Mouse (Mus musculus): ENCODE results near the gene Gm21789. TPM values are rescaled to one million over a fixed set of nuclear protein-coding genes. Genes with fewer than 3 reads are reported as not detected.
"Not testable (repeated sequence)": the region's sequence is repeated elsewhere in the genome, so short reads cannot be mapped to it uniquely, and the experiment has no call there.

Gm21789 gene
- not detected for total RNA-seq (2021)
- long read RNA-seq, experiment 1, result 0 reads
- long read RNA-seq, experiment 2, result 0 reads

- H3K27ac ChIP-seq; intact Hi-C loops (cut with DNase I); H3K4me3 ChIP-seq; DNase-seq: not testable (repeated sequence)
Measured at GRCm38 (mm10) chrX:32941468-32941867, at the start of gene Gm21789. Gene Gm21789, plus strand, starts transcription at chrX:32941768.

DNA sequence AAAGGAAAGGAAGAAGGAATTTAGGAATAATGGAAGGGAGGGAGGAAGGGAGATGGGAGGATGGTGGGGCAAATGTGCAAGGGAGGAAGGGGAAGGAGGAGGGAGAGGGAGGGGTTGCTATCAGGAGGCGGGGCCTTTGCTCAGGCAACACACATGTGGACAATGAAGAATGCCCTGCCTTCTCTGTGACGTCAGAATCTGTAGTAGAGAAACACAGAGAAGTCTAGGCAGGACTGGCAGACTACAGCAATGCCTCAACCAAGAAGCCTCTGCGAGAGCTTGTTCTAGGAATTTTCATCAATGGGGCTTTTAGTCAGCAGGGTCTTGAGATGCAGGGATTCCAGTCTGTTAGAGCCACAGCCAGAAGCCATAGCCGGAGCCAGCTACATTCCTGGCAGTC, 47.2 kb upstream of the Gm21789 start, which contains the start of gene Btbd35f30:
TSS of gene Btbd35f30 (plus strand) at position 301 of the 400 bp plus-strand sequence.
- DNase-seq; H3K27ac ChIP-seq; intact Hi-C loops (cut with DNase I); H3K4me3 ChIP-seq: not testable (repeated sequence)

DNA sequence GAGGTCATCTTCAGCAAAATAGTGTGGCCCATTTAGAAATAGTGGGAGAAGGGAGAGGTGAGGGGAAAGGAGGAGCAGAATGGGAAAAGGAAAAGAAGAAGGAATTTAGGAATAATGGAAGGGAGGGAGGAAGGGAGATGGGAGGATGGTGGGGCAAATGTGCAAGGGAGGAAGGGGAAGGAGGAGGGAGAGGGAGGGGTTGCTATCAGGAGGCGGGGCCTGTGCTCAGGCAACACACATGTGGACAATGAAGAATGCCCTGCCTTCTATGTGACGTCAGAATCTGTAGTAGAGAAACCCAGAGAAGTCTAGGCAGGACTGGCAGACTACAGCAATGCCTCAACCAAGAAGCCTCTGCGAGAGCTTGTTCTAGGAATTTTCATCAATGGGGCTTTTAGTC, 32.0 kb downstream of the Gm21789 start, which contains the start of gene Btbd35f5:
TSS of gene Btbd35f5 (plus strand) at position 301 of the 400 bp plus-strand sequence.
- H3K27ac ChIP-seq; DNase-seq; H3K4me3 ChIP-seq; intact Hi-C loops (cut with DNase I): not testable (repeated sequence)

Other genes starting within 250 kb of the Gm21789 start
- not detected for gene Btbd35f21, start 215.7 kb upstream of the Gm21789 start, total RNA-seq (2021)
- not detected for gene Btbd35f30, start 47.1 kb upstream of the Gm21789 start, total RNA-seq (2021)
- not detected for gene Btbd35f5, start 32.1 kb downstream of the Gm21789 start, total RNA-seq (2021)

Data from gastrocnemius, adult 2 months (tissue).